Mouse (Mus musculus) layer of hippocampus, adult 2 months (tissue): ENCODE measurements around the gene Map2k4. TPM values are rescaled to one million over a fixed set of nuclear protein-coding genes. Genes with fewer than 3 reads are reported as not detected.

Source experiments
- DNase-seq, 2 experiments: peaks; one replicate each; pipeline ENCODE4 v3.0.0; 2022; ENCODE audit warnings: low spot score in 2 of 2
- H3K27ac ChIP-seq: fragments of 200-600 bp; 2 replicates; pipeline ENCODE4 v1.8.1; 2022
- H3K4me3 ChIP-seq: fragments of 200-600 bp; 2 replicates; pipeline ENCODE4 v1.8.1; 2022; ENCODE audit warnings: mild to moderate bottlenecking
- CTCF ChIP-seq: fragments of 200-600 bp; conservative IDR thresholded peaks from 2 replicates; pipeline ENCODE4 v1.8.1; 2022; ENCODE audit warnings: antibody characterized with exemption, mild to moderate bottlenecking, moderate library complexity
- total RNA-seq, 2 experiments: library from RNA; stranded (reverse); gene quantifications; 2 replicates each; pipeline ENCODE4 v1.2.3; 2021

The Map2k4 gene
- total RNA-seq, 2 experiments from 2014 or later = 195 to 202 TPM

- H3K27ac ChIP-seq = no peak overlapping the region
- no peak for DNase-seq
- H3K4me3 ChIP-seq = no peak overlapping the region
- no peak for TF ChIP-seq CTCF
Measured at GRCm38 (mm10) chr11:65723715-65724114, 64.4 kb downstream of the Map2k4 start.

GRCm38 (mm10) chr11:65721615-65722014, 66.5 kb downstream of the Map2k4 start:
- no peak for DNase-seq
- Histone ChIP-seq H3K4me3 (no peak overlapping the region), H3K27ac (no peak overlapping the region)
- TF ChIP-seq CTCF = no peak

- DNase-seq = no peak
- H3K27ac ChIP-seq = peak overlapping the region; percentile 28; the same call in 1 of the 2 replicates
- no peak overlapping the region for H3K4me3 ChIP-seq
- no peak for TF ChIP-seq CTCF
Measured at GRCm38 (mm10) chr11:65719960-65720359, 68.1 kb downstream of the Map2k4 start.

- Histone ChIP-seq H3K4me3 (no peak overlapping the region), H3K27ac (no peak overlapping the region)
- TF ChIP-seq CTCF = no peak
- no peak for DNase-seq
Measured at GRCm38 (mm10) chr11:65713830-65714229, 74.3 kb downstream of the Map2k4 start.

- TF ChIP-seq CTCF = no peak
- H3K4me3 ChIP-seq = no peak overlapping the region
- DNase-seq = peak in 1 of 2 experiments; percentile 16
- no peak overlapping the region for H3K27ac ChIP-seq
Measured at GRCm38 (mm10) chr11:65712754-65713306, 75.3 kb downstream of the Map2k4 start.

- DNase-seq = no peak
- Histone ChIP-seq H3K4me3 (no peak overlapping the region), H3K27ac (peak overlapping the region; percentile 49; the same call in 1 of the 2 replicates)
- no peak for TF ChIP-seq CTCF
Measured at GRCm38 (mm10) chr11:65706784-65707183, 81.3 kb downstream of the Map2k4 start.

GRCm38 (mm10) chr11:65706176-65706575, 81.9 kb downstream of the Map2k4 start:
- no peak for TF ChIP-seq CTCF
- peak; percentile 33 to 49 for DNase-seq
- Histone ChIP-seq H3K27ac (peak overlapping the region; percentile 49; the same call in 1 of the 2 replicates), H3K4me3 (no peak overlapping the region)

GRCm38 (mm10) chr11:65704861-65705260, 83.2 kb downstream of the Map2k4 start:
- DNase-seq = no peak
- no peak for TF ChIP-seq CTCF
- no peak overlapping the region for H3K4me3 ChIP-seq
- H3K27ac ChIP-seq = no peak overlapping the region

- no peak overlapping the region for H3K27ac ChIP-seq
- DNase-seq = peak; percentile 56 to 67
- TF ChIP-seq CTCF = peak; percentile 85
- no peak overlapping the region for H3K4me3 ChIP-seq
Measured at GRCm38 (mm10) chr11:65678824-65679402, 109.2 kb downstream of the Map2k4 start.

- no peak for DNase-seq
- no peak overlapping the region for H3K27ac ChIP-seq
- no peak overlapping the region for H3K4me3 ChIP-seq
- no peak for TF ChIP-seq CTCF
Measured at GRCm38 (mm10) chr11:65667348-65667969, 120.6 kb downstream of the Map2k4 start.

- H3K4me3 ChIP-seq = peak overlapping the region; percentile 2; the same call in 1 of the 2 replicates
- no peak overlapping the region for H3K27ac ChIP-seq
- DNase-seq = peak in 1 of 2 experiments; percentile 27
- no peak for TF ChIP-seq CTCF
Measured at GRCm38 (mm10) chr11:65664903-65665302, 123.2 kb downstream of the Map2k4 start.

- no peak for TF ChIP-seq CTCF
- H3K4me3 ChIP-seq = no peak overlapping the region
- H3K27ac ChIP-seq = no peak overlapping the region
- DNase-seq = no peak
Measured at GRCm38 (mm10) chr11:65661790-65662522, 126.1 kb downstream of the Map2k4 start.

- no peak for DNase-seq
Measured at GRCm38 (mm10) chr11:65653932-65654331, 134.2 kb downstream of the Map2k4 start.

More at GRCm38 (mm10) chr11:65653932-65654331, 134.2 kb downstream of the Map2k4 start:
- no peak for TF ChIP-seq CTCF
- Histone ChIP-seq H3K27ac (no peak overlapping the region), H3K4me3 (no peak overlapping the region)
